Mouse (Mus musculus): Measurements from ENCODE around the gene 4930519P11Rik. TPM values are rescaled to one million over a fixed set of nuclear protein-coding genes. Genes with fewer than 3 reads are reported as not detected.

4930519P11Rik gene
- polyA plus RNA-seq, 1 experiment from 2014 or later = 0.89 TPM

DNA sequence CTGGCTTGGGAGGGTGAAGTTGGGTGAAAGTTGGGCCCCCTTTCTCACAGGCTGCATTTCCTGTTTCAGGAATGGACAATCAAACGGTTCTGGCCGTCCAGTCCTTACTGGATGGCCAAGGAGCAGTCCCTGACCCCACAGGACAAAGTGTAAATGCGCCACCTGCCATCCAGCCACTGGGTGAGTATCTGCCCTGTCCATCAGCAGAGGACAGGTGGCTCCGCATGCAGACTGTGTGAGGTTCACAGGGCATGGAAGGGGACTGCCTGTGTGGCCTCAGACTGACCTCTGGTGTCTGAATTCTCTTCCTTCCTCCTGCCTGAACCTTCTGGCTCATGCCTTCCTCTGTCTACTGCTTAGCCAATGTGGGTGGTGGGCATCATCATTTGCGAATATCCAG lies 8.4 kb upstream of the 4930519P11Rik start:
- peaks cover 38% of the 10 kb centered on the region for H3K36me3 ChIP-seq

DNA sequence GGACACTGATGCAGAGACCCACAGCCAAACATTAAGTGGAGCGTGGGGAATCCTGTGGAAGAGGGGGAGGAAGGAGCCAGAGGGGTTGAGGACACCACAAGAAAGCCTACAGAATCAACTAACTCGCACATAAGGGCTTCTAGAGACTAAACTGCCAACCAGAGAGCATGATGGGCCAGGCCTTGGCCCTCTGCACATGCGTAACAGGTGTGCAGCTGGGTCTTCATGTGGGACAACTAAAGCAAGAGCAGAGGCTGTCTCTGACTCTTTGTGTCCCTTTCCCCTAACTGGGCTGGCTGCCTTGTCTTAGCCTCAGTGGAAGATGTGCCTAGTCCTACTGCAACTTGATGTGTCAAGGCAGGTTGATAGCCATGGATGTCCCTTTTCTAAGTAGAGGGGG lies 3.8 kb upstream of the 4930519P11Rik start:
- Histone ChIP-seq H3K9me3 (no peaks in the 10 kb centered on the region), H3K4me1 (peaks cover 18% of the 10 kb centered on the region), H3K4me3 (no peak overlapping the region), H3K4me2 (replicated peaks) (no peak overlapping the region), H3K27me3 (no peaks in the 10 kb centered on the region), H3K36me3 (peaks cover 5% of the 10 kb centered on the region), H3K9ac (replicated peaks) (no peak overlapping the region), H3K27ac (replicated peaks) (no peak overlapping the region)
- 100% methylated on average over 3 of the region's 3 CpGs for WGBS
- ATAC-seq (replicated peaks) = no peak

More for the DNA sequence above, 8.4 kb upstream of the 4930519P11Rik start:
- no peak overlapping the region for H3K4me2 ChIP-seq (replicated peaks)
- no peaks in the 10 kb centered on the region for H3K9me3 ChIP-seq
- H3K4me3 ChIP-seq = no peak overlapping the region
- H3K4me1 ChIP-seq = no peaks in the 10 kb centered on the region
- no peak overlapping the region for H3K27ac ChIP-seq (replicated peaks)
- 89% methylated on average over 5 of the region's 5 CpGs for WGBS
- no peak for ATAC-seq (replicated peaks)
- H3K27me3 ChIP-seq = no peaks in the 10 kb centered on the region
- H3K9ac ChIP-seq (replicated peaks) = no peak overlapping the region

DNA sequence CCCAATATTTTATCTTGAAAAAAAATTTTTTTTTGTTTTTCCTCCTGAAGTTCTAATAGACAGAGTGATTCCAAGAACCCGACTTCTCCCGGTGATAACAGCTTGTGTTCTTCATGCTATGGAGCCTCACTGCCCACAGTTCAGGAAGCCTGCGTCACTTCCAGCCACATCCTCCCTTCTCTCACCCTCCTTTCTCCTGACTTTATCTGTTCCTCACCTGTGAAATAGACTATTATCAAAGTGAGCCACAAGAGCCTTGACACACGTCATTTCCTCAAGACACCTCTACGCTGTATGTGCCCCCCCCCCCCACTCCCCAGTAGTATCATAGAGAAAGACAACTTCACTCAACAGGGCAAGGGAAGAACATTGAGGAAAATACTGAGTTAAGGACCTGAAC lies 2.4 kb upstream of the 4930519P11Rik start:
- WGBS = 96% methylated on average over 5 of the region's 5 CpGs
- H3K4me3 ChIP-seq = no peak overlapping the region
- no peak overlapping the region for H3K27ac ChIP-seq (replicated peaks)
- H3K36me3 ChIP-seq = peaks cover 5% of the 10 kb centered on the region
- H3K4me2 ChIP-seq (replicated peaks) = no peak overlapping the region
- H3K4me1 ChIP-seq = peaks cover 18% of the 10 kb centered on the region
- no peaks in the 10 kb centered on the region for H3K27me3 ChIP-seq
- H3K9ac ChIP-seq (replicated peaks) = no peak overlapping the region
- no peak for ATAC-seq (replicated peaks)
- H3K9me3 ChIP-seq = no peaks in the 10 kb centered on the region

DNA sequence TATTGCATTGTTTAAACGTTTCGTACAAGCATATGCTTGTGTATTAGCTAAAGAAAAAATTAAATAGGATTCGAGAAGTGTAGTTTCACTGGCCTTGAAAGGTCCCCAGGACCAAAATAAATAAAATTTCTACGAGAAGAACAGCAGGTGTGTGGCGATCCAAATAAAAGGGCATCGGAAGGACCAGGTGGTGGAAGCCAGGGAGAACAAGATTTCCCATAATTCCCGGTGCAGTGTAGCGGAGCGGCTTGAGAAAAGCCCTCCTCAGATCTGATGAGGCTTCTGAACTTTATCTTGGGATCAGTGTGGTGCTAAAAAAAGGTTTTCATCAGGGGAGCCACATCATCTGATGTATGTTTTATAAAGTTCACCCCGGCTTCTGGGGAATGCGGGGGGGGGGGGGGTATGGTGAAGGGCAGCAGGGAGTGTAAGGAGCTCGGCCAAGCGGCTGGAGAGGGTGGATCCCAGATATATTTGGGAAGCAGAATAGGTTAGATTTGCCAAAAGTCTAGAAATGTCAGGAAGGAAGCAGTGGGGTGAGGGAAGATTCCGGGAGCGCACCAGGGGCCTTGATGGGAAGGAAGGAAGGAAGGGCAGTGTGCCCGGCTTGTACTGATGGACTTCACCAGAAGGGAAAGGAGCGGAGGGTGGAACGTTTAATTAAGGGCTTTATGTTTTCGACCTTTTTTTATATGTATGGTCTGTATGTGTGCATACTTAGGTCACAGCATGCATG lies 1.8 kb upstream of the 4930519P11Rik start:
- Histone ChIP-seq H3K9me3 (no peaks in the 10 kb centered on the region), H3K36me3 (peaks cover 5% of the 10 kb centered on the region), H3K27ac (replicated peaks) (0 out of 2 replicates have a peak overlapping the region, but pooled peaks have one; percentile 15), H3K4me3 (no peak overlapping the region), H3K27me3 (no peaks in the 10 kb centered on the region), H3K4me2 (replicated peaks) (peak overlapping the region; percentile 60), H3K9ac (replicated peaks) (no peak overlapping the region), H3K4me1 (peaks cover 18% of the 10 kb centered on the region)
- ATAC-seq (replicated peaks) = no peak
- 69% methylated on average over 19 of the region's 19 CpGs for WGBS

DNA sequence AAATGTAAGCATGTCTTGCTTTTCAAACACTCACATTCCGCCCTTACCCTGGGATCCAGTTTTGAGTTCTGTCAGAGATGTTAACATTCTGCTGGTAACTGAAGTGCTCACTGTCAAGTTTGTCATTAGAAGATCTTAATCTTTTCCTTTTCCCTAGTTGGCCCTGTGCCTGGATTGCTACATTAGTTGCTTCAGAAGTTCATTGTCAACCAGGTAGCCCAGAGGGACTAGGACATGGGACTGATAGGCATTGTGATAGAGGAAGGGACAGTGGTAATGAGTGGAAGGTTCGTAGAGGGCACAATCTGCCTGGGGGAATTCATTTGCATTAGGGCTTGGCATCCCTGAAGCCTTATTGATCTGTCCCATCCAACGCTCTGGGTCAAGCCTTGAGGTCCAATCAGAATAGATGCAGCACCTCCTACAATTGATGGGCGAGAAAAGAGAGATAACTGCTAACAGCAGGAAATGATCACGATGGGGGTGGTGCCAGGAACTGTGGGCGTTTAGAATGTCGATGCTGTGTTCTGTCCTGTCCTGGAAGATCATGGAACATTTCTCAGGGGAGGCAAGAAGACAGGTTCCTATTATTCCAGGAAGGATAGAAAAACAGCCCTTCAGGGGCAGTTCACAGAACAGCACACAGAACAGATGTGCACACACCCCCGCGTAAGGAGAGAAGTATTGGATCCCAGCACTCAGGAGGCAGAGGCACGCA lies 4.0 kb downstream of the 4930519P11Rik start:
- Histone ChIP-seq H3K36me3 (no peaks in the 10 kb centered on the region), H3K4me3 (no peak overlapping the region), H3K9me3 (no peaks in the 10 kb centered on the region), H3K4me1 (peaks cover 12% of the 10 kb centered on the region), H3K9ac (replicated peaks) (no peak overlapping the region), H3K4me2 (replicated peaks) (no peak overlapping the region), H3K27me3 (no peaks in the 10 kb centered on the region), H3K27ac (replicated peaks) (no peak overlapping the region)
- 72% methylated on average over 10 of the region's 10 CpGs for WGBS
- ATAC-seq (replicated peaks) = no peak

DNA sequence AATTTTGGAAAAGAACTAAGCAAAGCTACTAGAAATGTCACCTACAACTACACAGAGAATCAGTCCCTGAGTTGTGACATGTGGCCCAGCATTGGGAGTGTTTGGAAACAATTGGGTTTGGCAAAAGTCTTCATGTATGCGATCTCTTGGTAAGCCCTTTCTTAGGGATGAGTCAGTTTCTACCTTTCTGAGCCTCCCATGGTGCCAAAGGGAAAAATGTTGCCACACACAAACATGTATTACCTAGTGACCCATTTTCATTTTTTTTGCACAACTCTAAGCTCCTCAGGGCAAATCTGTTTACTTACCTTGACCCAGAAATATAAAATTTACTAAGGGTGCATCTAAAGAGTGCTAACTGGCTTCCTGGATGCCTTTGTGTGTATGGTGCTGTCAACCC lies 6.3 kb downstream of the 4930519P11Rik start:
- Histone ChIP-seq H3K9ac (replicated peaks) (no peak overlapping the region), H3K27ac (replicated peaks) (no peak overlapping the region), H3K4me3 (no peak overlapping the region), H3K27me3 (no peaks in the 10 kb centered on the region), H3K36me3 (no peaks in the 10 kb centered on the region), H3K4me1 (peaks cover 14% of the 10 kb centered on the region), H3K9me3 (no peaks in the 10 kb centered on the region), H3K4me2 (replicated peaks) (no peak overlapping the region)
- ATAC-seq (replicated peaks) = no peak
- 83% methylated on average over 1 of the region's 1 CpGs for WGBS

DNA sequence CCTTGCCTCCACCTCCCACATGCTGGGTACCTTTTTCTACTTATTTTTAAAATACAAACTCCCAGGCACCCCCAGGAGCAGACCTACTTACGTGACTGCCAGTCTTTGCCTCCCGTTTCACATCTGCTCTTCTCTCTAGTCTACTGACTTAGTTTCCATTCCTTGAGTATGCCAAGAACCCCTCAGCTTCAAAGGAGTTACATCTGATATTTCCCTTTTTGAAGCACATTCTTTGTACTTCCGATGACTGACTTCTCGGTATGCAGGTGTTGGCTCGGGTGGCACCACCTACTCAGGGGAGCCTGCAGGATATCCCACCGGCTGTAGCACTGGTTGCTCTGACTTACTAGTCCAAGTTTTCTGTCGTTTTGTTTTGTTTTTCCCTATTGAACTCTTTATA lies 9.1 kb downstream of the 4930519P11Rik start:
- Histone ChIP-seq H3K4me3 (peak overlapping the region; percentile 68), H3K4me1 (peaks cover 14% of the 10 kb centered on the region), H3K4me2 (replicated peaks) (peak overlapping the region; percentile 64), H3K27me3 (no peaks in the 10 kb centered on the region), H3K9me3 (no peaks in the 10 kb centered on the region), H3K27ac (replicated peaks) (no peak overlapping the region), H3K36me3 (no peaks in the 10 kb centered on the region), H3K9ac (replicated peaks) (no peak overlapping the region)
- WGBS = 47% methylated on average over 7 of the region's 7 CpGs
- no peak; the same call in 1 of the 2 replicates for ATAC-seq (replicated peaks)

DNA sequence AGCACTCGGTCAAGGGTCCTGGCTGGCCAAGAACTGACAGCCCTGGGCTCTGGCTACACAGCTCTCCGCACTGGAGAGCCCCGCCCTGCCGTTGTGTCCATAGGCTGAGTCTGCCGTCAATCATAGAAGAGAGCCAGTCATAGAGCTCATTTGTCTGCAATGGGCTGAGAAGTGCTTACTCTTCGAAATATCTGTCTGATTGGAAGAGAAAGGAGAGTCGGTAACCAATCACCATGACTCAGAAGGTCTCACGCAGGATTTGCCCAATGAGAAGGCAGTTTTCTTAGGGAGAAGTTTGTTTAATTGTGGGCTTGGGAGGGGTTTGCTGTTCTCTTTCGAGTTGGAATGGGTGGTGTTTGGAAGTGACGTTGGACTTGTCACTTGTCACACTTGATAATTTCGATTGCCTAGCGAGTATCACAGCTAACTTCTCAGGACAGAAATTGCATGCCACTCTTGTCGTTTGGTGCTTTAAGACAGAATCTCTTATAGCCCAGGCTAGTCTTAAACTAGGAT lies 9.5 kb downstream of the 4930519P11Rik start, which contains the start of gene Pxmp4:
Pxmp4 (minus strand) TSS at position 71 of the 516 bp plus-strand sequence.
- H3K27ac ChIP-seq (replicated peaks) = 0 out of 2 replicates have a peak within 1 kb of the TSS, but pooled peaks have one; percentile 53
- under 1% methylated on average over 13 of the region's 13 CpGs for WGBS
- H3K9ac ChIP-seq (replicated peaks) = peak within 1 kb of the TSS; percentile 78
- no peaks in the 10 kb centered on the region for H3K9me3 ChIP-seq
- H3K4me3 ChIP-seq = peak within 1 kb of the TSS; percentile 68
- H3K36me3 ChIP-seq = no peaks in the 10 kb centered on the region
- H3K4me2 ChIP-seq (replicated peaks) = peak within 1 kb of the TSS; percentile 64
- peak; percentile 100 for ATAC-seq (replicated peaks)
- peaks cover 14% of the 10 kb centered on the region for H3K4me1 ChIP-seq
- H3K27me3 ChIP-seq = no peaks in the 10 kb centered on the region

DNA sequence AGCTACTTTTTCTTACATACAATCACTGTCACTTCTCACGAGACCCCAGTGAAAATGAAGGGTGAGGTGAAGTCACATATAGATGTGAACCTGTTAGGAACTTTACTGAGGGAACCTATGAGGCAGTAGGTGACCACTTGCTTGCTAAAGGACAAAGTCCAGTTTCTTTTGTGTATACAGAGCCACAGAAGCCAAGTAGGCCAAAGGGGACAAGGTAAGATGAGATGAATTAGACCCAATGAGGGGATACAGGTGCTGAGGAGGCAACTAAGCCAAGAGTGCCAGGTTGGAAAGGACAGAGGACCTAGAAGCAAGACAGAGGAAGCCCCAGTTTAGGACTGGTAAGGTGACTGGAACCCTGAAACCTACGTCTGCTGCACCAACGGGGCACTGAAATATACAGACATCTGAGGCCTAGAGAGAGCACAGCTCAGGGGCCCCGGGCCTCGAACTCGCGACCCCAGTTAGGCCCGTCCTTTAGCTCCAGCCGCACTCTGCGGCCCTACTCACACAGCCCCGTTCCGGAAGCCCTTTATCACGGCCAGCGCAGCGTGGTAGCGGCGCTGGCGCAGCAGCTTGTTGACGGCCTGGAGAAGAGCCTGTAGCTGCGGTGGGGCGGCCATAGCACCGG lies 10.1 kb downstream of the 4930519P11Rik start:
- Histone ChIP-seq H3K27me3 (no peaks in the 10 kb centered on the region), H3K9ac (replicated peaks) (peak overlapping the region; percentile 78), H3K4me2 (replicated peaks) (peak overlapping the region; percentile 64), H3K4me3 (peak overlapping the region; percentile 68), H3K27ac (replicated peaks) (0 out of 2 replicates have a peak overlapping the region, but pooled peaks have one; percentile 53), H3K4me1 (peaks cover 14% of the 10 kb centered on the region), H3K9me3 (no peaks in the 10 kb centered on the region), H3K36me3 (no peaks in the 10 kb centered on the region)
- peak; percentile 65 for ATAC-seq (replicated peaks)
- 21% methylated on average over 22 of the region's 22 CpGs for WGBS

DNA sequence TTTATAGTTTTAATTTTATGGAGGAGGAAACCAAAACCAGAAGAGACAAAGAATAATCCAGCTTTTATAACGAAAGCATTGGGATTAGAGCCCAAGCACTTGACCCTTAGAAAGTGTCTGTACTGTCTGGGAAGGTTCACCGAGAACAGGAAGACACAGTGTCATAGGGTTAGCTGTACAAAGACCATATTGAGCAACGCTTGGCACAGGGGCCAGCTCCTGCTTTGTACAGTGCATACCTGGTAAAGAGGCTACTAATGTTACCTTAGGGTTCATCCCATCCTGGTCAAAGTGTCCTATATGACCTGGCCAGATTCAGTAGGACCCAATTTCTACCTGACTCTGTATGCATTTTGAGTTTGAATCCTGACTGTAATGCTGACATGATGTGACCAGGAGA lies 11.9 kb downstream of the 4930519P11Rik start:
- H3K4me1 ChIP-seq = peaks cover 14% of the 10 kb centered on the region
- ATAC-seq (replicated peaks) = no peak
- H3K9me3 ChIP-seq = no peaks in the 10 kb centered on the region
- no peak overlapping the region for H3K4me3 ChIP-seq
- H3K4me2 ChIP-seq (replicated peaks) = no peak overlapping the region
- no peaks in the 10 kb centered on the region for H3K36me3 ChIP-seq
- no peak overlapping the region for H3K27ac ChIP-seq (replicated peaks)
- no peak overlapping the region for H3K9ac ChIP-seq (replicated peaks)
- WGBS = 72% methylated on average over 3 of the region's 3 CpGs
- no peaks in the 10 kb centered on the region for H3K27me3 ChIP-seq

DNA sequence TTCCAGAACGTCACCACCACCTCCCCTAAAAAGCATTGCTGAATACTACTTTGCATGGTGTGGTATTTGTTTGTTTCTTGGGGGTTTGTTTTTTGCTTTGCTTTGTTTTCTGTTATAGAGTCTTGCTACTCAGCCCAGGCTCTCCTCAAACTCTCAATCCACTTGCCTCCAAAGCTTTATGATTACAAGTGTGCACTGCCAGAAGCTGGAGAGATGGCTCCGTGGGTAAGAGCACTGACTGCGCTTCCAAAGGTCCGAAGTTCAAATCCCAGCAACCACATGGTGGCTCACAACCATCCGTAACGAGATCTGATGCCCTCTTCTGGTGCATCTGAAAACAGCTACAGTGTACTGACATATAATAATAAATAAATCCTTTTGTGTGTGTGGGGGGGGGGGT lies 12.7 kb downstream of the 4930519P11Rik start:
- H3K4me3 ChIP-seq = no peak overlapping the region
- H3K9me3 ChIP-seq = no peaks in the 10 kb centered on the region
- 71% methylated on average over 6 of the region's 6 CpGs for WGBS
- H3K4me2 ChIP-seq (replicated peaks) = no peak overlapping the region
- H3K4me1 ChIP-seq = peaks cover 14% of the 10 kb centered on the region
- no peaks in the 10 kb centered on the region for H3K27me3 ChIP-seq
- H3K36me3 ChIP-seq = no peaks in the 10 kb centered on the region
- no peak overlapping the region for H3K9ac ChIP-seq (replicated peaks)
- no peak overlapping the region for H3K27ac ChIP-seq (replicated peaks)
- ATAC-seq (replicated peaks) = no peak

DNA sequence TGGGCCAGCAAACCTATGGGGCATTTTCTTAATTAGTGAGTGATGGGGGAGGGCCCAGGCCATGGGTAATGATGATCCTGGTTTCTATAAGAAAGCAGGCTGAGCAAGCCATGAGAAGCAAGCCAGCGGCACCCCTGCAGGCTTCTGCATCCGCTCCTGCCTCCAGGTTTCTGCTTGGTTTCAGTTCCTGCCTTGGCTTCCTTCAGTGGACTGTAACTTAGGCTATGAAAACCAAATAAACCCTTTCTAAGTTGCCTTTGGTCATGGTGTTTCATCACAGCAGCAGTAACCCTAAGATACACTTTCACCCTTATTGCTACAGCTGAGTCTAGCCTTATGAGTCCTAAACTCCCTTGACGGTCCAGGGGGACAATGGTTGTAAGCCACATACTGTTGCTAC lies 15.8 kb downstream of the 4930519P11Rik start:
- Histone ChIP-seq H3K4me3 (no peak overlapping the region), H3K4me1 (no peaks in the 10 kb centered on the region), H3K9me3 (no peaks in the 10 kb centered on the region), H3K27me3 (no peaks in the 10 kb centered on the region), H3K4me2 (replicated peaks) (no peak overlapping the region), H3K27ac (replicated peaks) (no peak overlapping the region), H3K36me3 (no peaks in the 10 kb centered on the region), H3K9ac (replicated peaks) (no peak overlapping the region)
- 78% methylated on average over 3 of the region's 3 CpGs for WGBS
- ATAC-seq (replicated peaks) = no peak
